Mouse (Mus musculus) kidney, embryonic 16.5 days (tissue): ENCODE results near the gene Enpp5. TPM values are rescaled to one million over a fixed set of nuclear protein-coding genes. Genes with fewer than 3 reads are reported as not detected.

Experiments used
- ATAC-seq: fragments of 200-750 bp; cut with Nextera tagmentation; 2 replicates; pipeline ENCODE4 v1.8.0; 2017; ENCODE audit warnings: moderate TSS enrichment; ENCODE audit not compliant: low FRiP score, low TSS enrichment
- H3K27ac ChIP-seq: fragments of 300-500 bp; sonication (generic); 2 replicates; pipeline ENCODE4 v1.5.1; 2014; ENCODE audit warnings: low read length
- H3K27me3 ChIP-seq: fragments of 300-500 bp; sonication (generic); 2 replicates; pipeline ENCODE4 v1.6.1; 2014; ENCODE audit warnings: low read length, control low read depth, mixed read lengths; ENCODE audit not compliant: insufficient read depth
- H3K36me3 ChIP-seq: fragments of 300-500 bp; sonication (generic); 2 replicates; pipeline ENCODE4 v1.6.1; 2014; ENCODE audit warnings: low read length, control low read depth, mixed read lengths; ENCODE audit not compliant: insufficient read depth
- H3K4me1 ChIP-seq: fragments of 300-500 bp; sonication (generic); 2 replicates; pipeline ENCODE4 v1.6.1; 2014; ENCODE audit warnings: low read length, control low read depth, mixed read lengths; ENCODE audit not compliant: insufficient read depth
- H3K4me2 ChIP-seq: fragments of 300-500 bp; sonication (generic); replicated peaks from 2 replicates; pipeline ENCODE4 v1.6.1; 2014; ENCODE audit warnings: low read depth, low read length
- H3K4me3 ChIP-seq: fragments of 300-500 bp; sonication (generic); 2 replicates; pipeline ENCODE4 v1.5.1; 2014; ENCODE audit warnings: mild to moderate bottlenecking, low read length
- H3K9ac ChIP-seq: fragments of 300-500 bp; sonication (generic); replicated peaks from 2 replicates; pipeline ENCODE4 v1.6.1; 2014; ENCODE audit warnings: low read length
- H3K9me3 ChIP-seq: fragments of 300-500 bp; sonication (generic); 2 replicates; pipeline ENCODE4 v1.6.1; 2016; ENCODE audit warnings: low read length, control low read depth
- WGBS: fragments of 180-500 bp; shearing (Covaris S2); extraction: QIAGEN DNeasy Blood & Tissue Kit; methylation state at CpG from one replicate; pipeline ENCODE4 v1.1.7; 2014; 5-methylcytosine and 5-hydroxymethylcytosine counted together
- polyA plus RNA-seq: library from polyadenylated mRNA; unstranded; fragments of >200 nt; fragmentation: Nextera tagmentation; extraction: Ambion mirVana; gene quantifications from 2 replicates; pipeline ENCODE4 v1.2.1, GENCODE M21; 2015

The Enpp5 gene
- polyA plus RNA-seq, 1 experiment from 2014 or later, result 32.3 TPM

DNA sequence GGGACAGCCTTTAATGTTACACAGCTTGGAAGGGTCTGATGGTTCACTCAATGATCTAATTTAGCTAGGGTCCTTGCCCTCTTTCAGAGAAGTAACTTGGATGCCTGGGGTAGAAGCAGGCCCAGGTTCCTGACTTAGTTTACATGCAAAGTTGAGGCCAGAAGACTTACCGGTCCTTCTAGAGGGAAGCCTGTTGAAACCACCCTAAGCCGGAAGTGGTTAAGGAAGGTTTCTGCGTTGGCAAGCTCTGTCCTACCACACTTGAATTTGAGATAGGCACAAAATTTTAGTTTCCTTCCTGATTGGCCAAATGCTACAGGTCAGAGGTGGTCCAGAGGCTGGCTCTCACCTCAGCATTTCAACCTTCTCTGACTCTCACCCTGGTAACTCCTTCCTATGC lies 9.6 kb downstream of the Enpp5 start:
- Histone ChIP-seq H3K4me2 (no peak overlapping the region), H3K27me3 (no peaks in the 10 kb centered on the region), H3K27ac (no peak overlapping the region), H3K36me3 (no peaks in the 10 kb centered on the region), H3K9ac (no peak overlapping the region), H3K4me1 (no peaks in the 10 kb centered on the region), H3K4me3 (no peak overlapping the region), H3K9me3 (no peaks in the 10 kb centered on the region)
- no peak for ATAC-seq
- WGBS, result 89% methylated on average over 3 of the region's 3 CpGs

DNA sequence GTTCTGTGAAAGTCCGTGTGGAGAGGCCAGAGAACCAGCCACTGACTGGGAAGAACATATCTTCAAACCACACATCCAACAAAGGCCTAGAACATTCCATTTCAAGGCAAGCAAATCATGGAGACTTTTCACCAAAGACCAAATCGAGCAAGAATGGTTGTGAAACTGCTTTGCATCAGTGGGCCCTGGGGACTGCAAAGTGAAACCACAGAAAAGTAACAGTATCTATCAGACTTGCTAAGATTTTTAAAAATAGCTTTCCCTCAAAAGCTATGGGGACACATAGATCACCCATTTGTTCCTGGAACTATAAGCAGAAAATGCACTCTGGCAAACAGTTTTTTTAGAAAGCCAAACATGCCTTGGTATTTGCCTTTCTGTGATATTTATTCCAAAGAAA lies 12.3 kb downstream of the Enpp5 start:
- Histone ChIP-seq H3K27me3 (no peaks in the 10 kb centered on the region), H3K4me2 (no peak overlapping the region), H3K4me1 (no peaks in the 10 kb centered on the region), H3K36me3 (no peaks in the 10 kb centered on the region), H3K9ac (no peak overlapping the region), H3K4me3 (no peak overlapping the region), H3K9me3 (no peaks in the 10 kb centered on the region), H3K27ac (no peak overlapping the region)
- 64% methylated on average over 2 of the region's 2 CpGs for WGBS
- no peak for ATAC-seq

- no peaks in the 10 kb centered on the region for H3K27me3 ChIP-seq
- ATAC-seq, result no peak
- H3K4me2 ChIP-seq, result no peak overlapping the region
- no peaks in the 10 kb centered on the region for H3K36me3 ChIP-seq
- H3K9ac ChIP-seq, result no peak overlapping the region
- no peaks in the 10 kb centered on the region for H3K4me1 ChIP-seq
- no peak overlapping the region for H3K27ac ChIP-seq
- H3K9me3 ChIP-seq, result no peaks in the 10 kb centered on the region
- H3K4me3 ChIP-seq, result no peak overlapping the region
- WGBS, result 52% methylated on average over 2 of the region's 2 CpGs
Measured at GRCm38 (mm10) chr17:44091512-44091911, 12.9 kb downstream of the Enpp5 start.

- Histone ChIP-seq H3K27ac (no peak overlapping the region), H3K9ac (no peak overlapping the region), H3K4me3 (no peak overlapping the region), H3K4me2 (no peak overlapping the region), H3K4me1 (peaks cover 6% of the 10 kb centered on the region; the same call in 1 of the 2 replicates), H3K9me3 (no peaks in the 10 kb centered on the region), H3K27me3 (no peaks in the 10 kb centered on the region), H3K36me3 (no peaks in the 10 kb centered on the region)
- no peak for ATAC-seq
- 70% methylated on average over 4 of the region's 4 CpGs for WGBS
Measured at GRCm38 (mm10) chr17:44100486-44100885, 21.9 kb downstream of the Enpp5 start.

- H3K27me3 ChIP-seq, result no peaks in the 10 kb centered on the region
- peaks cover 6% of the 10 kb centered on the region; the same call in 1 of the 2 replicates for H3K4me1 ChIP-seq
- no peaks in the 10 kb centered on the region for H3K36me3 ChIP-seq
- no peak overlapping the region for H3K9ac ChIP-seq
- no peak overlapping the region for H3K4me3 ChIP-seq
- no peaks in the 10 kb centered on the region for H3K9me3 ChIP-seq
- no peak for ATAC-seq
- no peak overlapping the region for H3K27ac ChIP-seq
- no peak overlapping the region for H3K4me2 ChIP-seq
- WGBS, result 69% methylated on average over 9 of the region's 9 CpGs
Measured at GRCm38 (mm10) chr17:44100906-44101305, 22.3 kb downstream of the Enpp5 start.

- H3K9ac ChIP-seq, result no peak overlapping the region
- no peaks in the 10 kb centered on the region for H3K27me3 ChIP-seq
- no peaks in the 10 kb centered on the region for H3K9me3 ChIP-seq
- no peak overlapping the region for H3K4me2 ChIP-seq
- H3K4me1 ChIP-seq, result peaks cover 6% of the 10 kb centered on the region; the same call in 1 of the 2 replicates
- H3K27ac ChIP-seq, result no peak overlapping the region
- WGBS, result 91% methylated on average over 10 of the region's 10 CpGs
- no peaks in the 10 kb centered on the region for H3K36me3 ChIP-seq
- no peak overlapping the region for H3K4me3 ChIP-seq
- ATAC-seq, result no peak
Measured at GRCm38 (mm10) chr17:44101961-44102360, 23.3 kb downstream of the Enpp5 start.

DNA sequence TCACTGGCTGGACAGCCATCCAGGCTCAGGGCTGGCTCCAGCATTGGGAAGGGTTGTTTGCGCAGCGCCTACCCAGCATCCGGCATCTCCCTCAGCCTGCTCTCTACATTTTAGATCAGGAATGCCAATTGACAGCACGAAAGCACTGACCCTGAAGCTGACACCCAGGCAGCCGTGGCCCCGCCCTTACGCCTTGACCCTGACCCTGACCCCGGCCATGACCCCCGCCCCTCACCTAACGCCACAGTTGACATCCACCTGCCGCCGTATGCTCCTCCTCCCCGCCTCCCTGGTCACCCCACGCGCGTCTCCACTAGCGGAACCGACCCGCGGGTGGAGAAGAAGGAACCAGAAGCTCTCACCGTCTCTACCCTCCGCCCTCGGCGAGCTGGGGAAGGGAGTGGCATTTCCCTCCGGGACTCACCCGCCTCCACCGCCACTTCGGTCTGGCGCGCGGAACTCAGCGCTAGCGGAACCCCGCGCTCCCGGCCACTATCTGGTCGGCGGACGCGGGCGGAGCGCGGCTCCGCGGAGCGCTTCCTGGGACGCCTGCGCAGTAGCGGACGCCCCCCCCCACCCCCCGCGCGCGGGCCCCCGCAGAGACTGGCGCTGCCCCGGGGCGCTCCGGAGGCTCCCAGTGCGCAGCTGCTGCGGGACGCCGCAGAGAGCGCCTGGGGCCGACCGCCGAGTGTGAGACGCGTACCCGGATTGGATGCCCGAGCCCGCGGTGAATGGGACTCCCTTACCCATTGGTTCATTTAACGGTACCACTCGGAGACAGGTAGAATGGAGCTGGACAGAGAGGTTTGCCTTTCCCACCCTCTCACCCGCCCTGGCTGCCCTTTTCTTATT lies 26.9 kb downstream of the Enpp5 start, which contains the start of gene Enpp4:
TSS of gene Enpp4 (minus strand) at position 523 of the 852 bp plus-strand sequence.
- Histone ChIP-seq H3K4me3 (peak within 1 kb of the TSS; percentile 76), H3K9ac (peak within 1 kb of the TSS; percentile 74), H3K27me3 (no peaks in the 10 kb centered on the region), H3K4me1 (peaks cover 6% of the 10 kb centered on the region; the same call in 1 of the 2 replicates), H3K4me2 (peak within 1 kb of the TSS; percentile 99), H3K36me3 (no peaks in the 10 kb centered on the region), H3K9me3 (no peaks in the 10 kb centered on the region), H3K27ac (no peak within 1 kb of the TSS)
- WGBS, result under 1% methylated on average over 71 of the region's 76 CpGs
- peak; percentile 99 for ATAC-seq

DNA sequence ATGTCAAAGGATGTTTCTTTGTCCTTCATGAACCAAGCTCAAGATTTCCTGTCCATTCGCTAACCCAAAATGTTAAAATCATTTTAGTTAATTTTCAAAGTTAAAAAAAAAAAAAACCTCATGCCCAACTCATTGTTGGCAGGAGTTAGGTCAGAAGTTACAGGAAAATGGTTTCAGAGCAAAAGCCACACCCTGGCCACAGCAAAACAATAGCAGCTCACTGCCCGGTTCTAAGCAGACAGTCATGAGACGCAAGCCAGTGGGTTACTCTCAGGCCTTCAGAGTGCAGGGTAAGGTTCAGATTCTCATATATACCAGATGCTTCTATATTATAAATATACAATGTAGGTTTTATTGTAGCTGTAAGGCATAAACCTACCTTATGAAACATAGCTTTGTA lies 29.7 kb downstream of the Enpp5 start:
- Histone ChIP-seq H3K27ac (no peak overlapping the region), H3K27me3 (no peaks in the 10 kb centered on the region), H3K4me3 (no peak overlapping the region), H3K9me3 (no peaks in the 10 kb centered on the region), H3K4me1 (peaks cover 6% of the 10 kb centered on the region; the same call in 1 of the 2 replicates), H3K36me3 (no peaks in the 10 kb centered on the region), H3K4me2 (no peak overlapping the region), H3K9ac (no peak overlapping the region)
- no peak for ATAC-seq
- 78% methylated on average over 3 of the region's 3 CpGs for WGBS

GRCm38 (mm10) chr17:44116584-44116983 lies 38.0 kb downstream of the Enpp5 start:
- 89% methylated on average over 2 of the region's 2 CpGs for WGBS
- no peak overlapping the region for H3K4me3 ChIP-seq
- no peak overlapping the region for H3K9ac ChIP-seq
- no peaks in the 10 kb centered on the region for H3K36me3 ChIP-seq
- no peaks in the 10 kb centered on the region for H3K9me3 ChIP-seq
- ATAC-seq, result no peak
- H3K4me1 ChIP-seq, result peaks cover 3% of the 10 kb centered on the region; the same call in 1 of the 2 replicates
- H3K27me3 ChIP-seq, result no peaks in the 10 kb centered on the region
- H3K27ac ChIP-seq, result no peak overlapping the region
- H3K4me2 ChIP-seq, result no peak overlapping the region

- Histone ChIP-seq H3K9ac (no peak overlapping the region), H3K36me3 (no peaks in the 10 kb centered on the region), H3K4me3 (no peak overlapping the region), H3K9me3 (no peaks in the 10 kb centered on the region), H3K27me3 (no peaks in the 10 kb centered on the region), H3K4me2 (no peak overlapping the region), H3K4me1 (peaks cover 3% of the 10 kb centered on the region; the same call in 1 of the 2 replicates), H3K27ac (no peak overlapping the region)
- no peak for ATAC-seq
- 35% methylated on average over 2 of the region's 2 CpGs for WGBS
Measured at GRCm38 (mm10) chr17:44117721-44118120, 39.1 kb downstream of the Enpp5 start.
